Mouse (Mus musculus) layer of hippocampus, adult 18-20 months (tissue): ENCODE results near the gene Vmn2r35. TPM values are rescaled to one million over a fixed set of nuclear protein-coding genes. Genes with fewer than 3 reads are reported as not detected.
"Not testable (repeated sequence)": the region's sequence is repeated elsewhere in the genome, so short reads cannot be mapped to it uniquely, and the experiment has no call there.

Experiments used
- DNase-seq, 2 experiments: peaks; one replicate each; pipeline ENCODE4 v3.0.0; 2022; ENCODE audit warnings: low spot score in 2 of 2
- long read RNA-seq: library from polyadenylated mRNA; stranded (forward); transcript quantifications from one replicate; pipeline ENCODE4 v2.0.0, GENCODE M21; 2021
- total RNA-seq, 2 experiments: library from RNA; stranded (reverse); gene quantifications; 2 replicates each; pipeline ENCODE4 v1.2.3; 2021

The Vmn2r35 gene
- not detected for total RNA-seq
- long read RNA-seq: 0 reads

DNA sequence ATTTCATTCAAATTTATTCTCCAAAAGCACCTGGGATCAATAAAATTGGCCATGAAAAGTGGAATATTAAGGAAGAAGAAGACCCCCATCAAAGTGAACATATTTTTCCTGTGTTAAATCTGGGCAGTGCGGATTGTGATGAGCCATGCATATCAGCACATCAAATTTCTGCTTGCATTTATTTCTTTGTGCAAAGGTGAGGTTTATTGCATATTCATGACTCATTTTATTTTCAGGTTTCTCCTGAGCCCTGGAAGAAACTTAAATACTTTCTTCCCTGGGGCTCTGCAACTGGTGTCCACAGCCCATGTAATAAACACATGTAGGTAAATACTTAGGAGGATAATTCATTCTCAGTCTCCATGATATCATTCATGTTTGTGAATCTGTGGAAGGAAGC is at the start of gene Vmn2r35:
Vmn2r35 (minus strand) TSS at position 101 of the 400 bp plus-strand sequence.
- DNase-seq: not testable (repeated sequence)

DNA sequence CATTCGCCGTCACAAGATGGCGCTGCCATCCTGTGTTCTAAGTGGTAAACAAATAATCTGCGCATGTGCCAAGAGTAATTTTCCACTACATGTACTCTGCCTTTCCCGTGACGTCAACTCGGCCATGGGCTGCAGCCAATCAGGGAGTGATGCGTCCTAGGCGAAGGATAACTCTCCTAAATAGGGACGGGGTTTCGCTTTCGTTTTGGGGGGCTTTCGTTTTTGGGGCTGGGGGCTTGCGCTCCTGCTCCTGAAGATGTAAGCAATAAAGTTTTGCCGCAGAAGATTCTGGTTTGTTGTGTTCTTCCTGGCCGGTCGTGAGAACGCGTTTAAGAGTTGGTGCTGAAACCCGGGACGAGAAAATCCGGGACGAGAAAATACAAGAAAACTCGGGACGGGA is 25.5 kb downstream of the Vmn2r35 start:
- DNase-seq: not testable (repeated sequence)

Other genes starting within 250 kb of the Vmn2r35 start
- not detected for gene Vmn2r34, start 130.4 kb downstream of the Vmn2r35 start, total RNA-seq
- gene Vmn2r36, start 82.6 kb upstream of the Vmn2r35 start, total RNA-seq: not detected